9 mouse cellular contexts compared by ENCODE assay signal in the genomic region with DNA sequence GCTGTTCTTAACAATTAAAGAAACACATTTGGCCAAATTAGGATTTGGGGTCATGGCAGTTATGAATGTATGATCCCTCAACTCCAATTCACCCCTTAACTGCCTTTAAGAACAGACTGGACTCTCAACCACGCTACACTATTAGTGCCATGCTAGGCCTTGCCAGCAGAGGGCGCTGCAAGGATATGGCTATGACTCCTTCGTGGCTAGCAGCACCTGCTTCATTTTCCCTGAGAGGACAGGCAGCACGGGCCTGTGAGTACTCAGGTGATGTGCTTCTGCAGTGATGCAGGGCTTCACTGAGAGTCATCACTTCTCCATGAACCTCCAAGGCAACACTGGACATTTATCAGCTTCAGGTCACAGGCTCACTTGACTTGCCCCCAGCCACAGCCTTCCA.
DNase-seq lines count a peak whose midpoint lies in the region; ATAC-seq and TF ChIP-seq lines count a peak whose summit lies in the region.
"Had no signal": no experiment of that assay in that cellular context is flagged by ENCODE, and none has a peak within 500 bp of the region (broad histone marks: within the 10 kb centered on the region; RNA-seq: fewer than 3 reads in every experiment).

No protein-coding gene starts in this region.

- H3K4me2 ChIP-seq in kidney, embryonic 15.5 days: no peak overlapping the region

- TF ChIP-seq CTCF in olfactory bulb, adult 2 months (IDR thresholded peaks at IDR 0.05; ENCODE audit: insufficient read depth, low read depth, low read length): peak; percentile 61

- H3K9me3 ChIP-seq in kidney, embryonic 15.5 days (replicated peaks): no peaks in the 10 kb centered on the region
- H3K9me3 ChIP-seq in limb, embryonic 10.5 days (replicated peaks): no peaks in the 10 kb centered on the region

- H3K4me1 ChIP-seq in kidney, embryonic 15.5 days: peaks cover 13% of the 10 kb centered on the region
- peaks cover 77% of the 10 kb centered on the region for H3K4me1 ChIP-seq in limb, embryonic 10.5 days
- H3K4me1 ChIP-seq in olfactory bulb, adult 2 months (ENCODE audit: control insufficient read depth, insufficient read depth, low read length): peaks cover 3% of the 10 kb centered on the region

- H3K4me3 ChIP-seq in kidney, embryonic 15.5 days (replicated peaks): no peak overlapping the region
- no peak overlapping the region for H3K4me3 ChIP-seq in limb, embryonic 10.5 days
- no peak overlapping the region for H3K4me3 ChIP-seq in olfactory bulb, adult 2 months (ENCODE audit: insufficient read depth, low read depth, low read length)
- H3K4me3 ChIP-seq: erythroblast, embryonic 14.5 days had no signal

- no peaks in the 10 kb centered on the region for H3K27me3 ChIP-seq in kidney, embryonic 15.5 days
- H3K27me3 ChIP-seq in limb, embryonic 10.5 days (ENCODE audit: low read depth, poor library complexity, severe bottlenecking): 0 out of 2 replicates have a peak, but pooled peaks cover 5% of the 10 kb centered on the region

- no peak overlapping the region for H3K9ac ChIP-seq in kidney, embryonic 15.5 days

- no peaks in the 10 kb centered on the region for H3K36me3 ChIP-seq in kidney, embryonic 15.5 days
- H3K36me3 ChIP-seq in limb, embryonic 10.5 days: no peaks in the 10 kb centered on the region

- 5% methylated on average over 4 of the region's 4 CpGs for WGBS in kidney, embryonic 15.5 days
- 8% methylated on average over 4 of the region's 4 CpGs for WGBS in limb, embryonic 10.5 days
- WGBS in olfactory bulb, adult 2 months: 40% methylated on average over 4 of the region's 4 CpGs

- DNase-seq in kidney, adult 11 months: peak; percentile 37
- DNase-seq in adrenal gland, adult (ENCODE audit: inconsistent age in 2 of 2, low spot score in 1 of 2): peak; percentile 58 to 88
- peak; percentile 61 to 80 for DNase-seq in cerebellum, postnatal 4 days (ENCODE audit: low spot score in 2 of 2)
- peak; percentile 82 for DNase-seq in heart, postnatal 4 days
- peak; percentile 91 for DNase-seq in limb, embryonic 10.5 days (ENCODE audit: low spot score)
- peak; percentile 57 to 75 for DNase-seq in thymus, postnatal 10 days (ENCODE audit: low spot score in 2 of 2)

- ATAC-seq in kidney, embryonic 15.5 days (replicated peaks; ENCODE audit: low FRiP score): no peak

- no peak overlapping the region for H3K27ac ChIP-seq in kidney, embryonic 15.5 days
- H3K27ac ChIP-seq in limb, embryonic 10.5 days: peak overlapping the region; percentile 73
- no peak overlapping the region for H3K27ac ChIP-seq in olfactory bulb, adult 2 months (ENCODE audit: insufficient read depth, low read depth, low read length)

- TF ChIP-seq POLR2A in olfactory bulb, adult 2 months (IDR thresholded peaks at IDR 0.05; ENCODE audit: insufficient read depth, low read depth, low read length): no peak

Comparison
In these comparisons a context has a peak if more than half of its experiments do, and no peak if none do; other contexts are left out.
1. DNase-seq: peak in every context shown above with its lines; median percentile 91 in limb, embryonic 10.5 days; 82 in heart, postnatal 4 days; 73 in adrenal gland, adult; 70 in cerebellum, postnatal 4 days; 66 in thymus, postnatal 10 days; 37 in kidney, adult 11 months.